Mouse (Mus musculus) spleen, adult 2 months (tissue): ENCODE measurements at regions not wholly inside any gene's neighbourhood (a gene's known extent, or its start where the extent isn't known, plus 50 kb on each side); places are given as distances from the start of the nearest gene placed in this dataset.

Source experiments
- DNase-seq, 2 experiments: peaks; one replicate each; pipeline versions ENCODE4 v3.0.0 to v3.0.0-alpha.2; 2012 to 2021; ENCODE audit warnings: low spot score in 2 of 2, low read depth in 1 of 2
- H3K27ac ChIP-seq: fragments of 200-500 bp; 2 replicates; pipeline ENCODE4 v1.5.1; 2012; ENCODE audit warnings: low read length, inconsistent platforms; ENCODE audit not compliant: insufficient read depth
- H3K27me3 ChIP-seq: fragments of 200-500 bp; 2 replicates; pipeline ENCODE4 v1.6.1; 2012; ENCODE audit warnings: mild to moderate bottlenecking, moderate library complexity, low read length, inconsistent platforms; ENCODE audit not compliant: control insufficient read depth, insufficient read depth
- H3K36me3 ChIP-seq: fragments of 200-500 bp; 2 replicates; pipeline ENCODE4 v1.6.1; 2012; ENCODE audit warnings: mild to moderate bottlenecking, low read length, inconsistent platforms; ENCODE audit not compliant: control insufficient read depth, insufficient read depth
- H3K4me1 ChIP-seq: fragments of 200-500 bp; 2 replicates; pipeline ENCODE4 v1.6.1; 2011; ENCODE audit warnings: inconsistent platforms; ENCODE audit not compliant: control insufficient read depth, insufficient read depth, insufficient read length
- H3K4me3 ChIP-seq: fragments of 200-500 bp; 2 replicates; pipeline ENCODE4 v1.5.1; 2011; ENCODE audit warnings: mild to moderate bottlenecking, inconsistent platforms; ENCODE audit not compliant: insufficient read depth, insufficient read length; ENCODE audit errors: extremely low read depth
- CTCF ChIP-seq: fragments of 200-500 bp; IDR thresholded peaks from 2 replicates; pipeline ENCODE4 v1.5.1; 2011; ENCODE audit warnings: mild to moderate bottlenecking, inconsistent platforms; ENCODE audit not compliant: insufficient read depth, insufficient read length, insufficient replicate concordance; ENCODE audit errors: extremely low read depth
- POLR2A ChIP-seq: fragments of 200-500 bp; IDR thresholded peaks from 2 replicates; pipeline ENCODE4 v1.6.1; 2011; ENCODE audit warnings: low read depth, low read length, inconsistent platforms
- WGBS: fragments of 180-500 bp; shearing (Covaris S2); methylation state at CpG from one replicate; pipeline ENCODE4 v1.1.7; 2018; 5-methylcytosine and 5-hydroxymethylcytosine counted together

GRCm38 (mm10) chr10:44749206-44749605 lies 220.9 kb upstream of the Prdm1 start:
- 65% methylated on average over 4 of the region's 4 CpGs for WGBS
- TF ChIP-seq POLR2A (no peak), CTCF (no peak)
- no peak for DNase-seq
- Histone ChIP-seq H3K36me3 (no peaks in the 10 kb centered on the region), H3K27me3 (no peaks in the 10 kb centered on the region), H3K27ac (no peak overlapping the region), H3K4me3 (no peak overlapping the region), H3K4me1 (no peaks in the 10 kb centered on the region)

- WGBS = 80% methylated on average over 3 of the region's 3 CpGs
- Histone ChIP-seq H3K4me3 (no peak overlapping the region), H3K27ac (no peak overlapping the region), H3K36me3 (no peaks in the 10 kb centered on the region), H3K4me1 (no peaks in the 10 kb centered on the region), H3K27me3 (no peaks in the 10 kb centered on the region)
- no peak for DNase-seq
- TF ChIP-seq CTCF = no peak
- TF ChIP-seq POLR2A = no peak
These were observed 219.1 kb upstream of the Prdm1 start for GRCm38 (mm10) chr10:44747419-44747818.

- no peak for TF ChIP-seq CTCF
- TF ChIP-seq POLR2A = no peak
- no peak for DNase-seq
- H3K27ac ChIP-seq = no peak overlapping the region
- no peak overlapping the region for H3K4me3 ChIP-seq
- no peaks in the 10 kb centered on the region for H3K36me3 ChIP-seq
- no peaks in the 10 kb centered on the region for H3K27me3 ChIP-seq
- 88% methylated on average over 2 of the region's 2 CpGs for WGBS
- no peaks in the 10 kb centered on the region for H3K4me1 ChIP-seq
These were observed 215.9 kb upstream of the Prdm1 start for GRCm38 (mm10) chr10:44744221-44744620.

GRCm38 (mm10) chr10:44733641-44734040 lies 205.3 kb upstream of the Prdm1 start:
- no peak for DNase-seq
- WGBS = 85% methylated on average over 5 of the region's 5 CpGs
- no peaks in the 10 kb centered on the region for H3K36me3 ChIP-seq
- TF ChIP-seq POLR2A (no peak), CTCF (no peak)
- H3K4me3 ChIP-seq = no peak overlapping the region
- peaks cover 4% of the 10 kb centered on the region; the same call in 1 of the 2 replicates for H3K4me1 ChIP-seq
- H3K27me3 ChIP-seq = no peaks in the 10 kb centered on the region
- no peak overlapping the region for H3K27ac ChIP-seq

GRCm38 (mm10) chr10:44730721-44731120 lies 202.4 kb upstream of the Prdm1 start:
- no peak for TF ChIP-seq POLR2A
- no peak for TF ChIP-seq CTCF
- Histone ChIP-seq H3K36me3 (no peaks in the 10 kb centered on the region), H3K4me1 (peaks cover 6% of the 10 kb centered on the region; the same call in 1 of the 2 replicates), H3K27me3 (no peaks in the 10 kb centered on the region), H3K27ac (no peak overlapping the region), H3K4me3 (no peak overlapping the region)
- 54% methylated on average over 8 of the region's 8 CpGs for WGBS
- DNase-seq = no peak

- 35% methylated on average over 4 of the region's 4 CpGs for WGBS
- DNase-seq = no peak
- Histone ChIP-seq H3K27me3 (no peaks in the 10 kb centered on the region), H3K36me3 (no peaks in the 10 kb centered on the region), H3K4me1 (peaks cover 6% of the 10 kb centered on the region; the same call in 1 of the 2 replicates), H3K4me3 (no peak overlapping the region), H3K27ac (no peak overlapping the region)
- TF ChIP-seq POLR2A (no peak), CTCF (no peak)
These were observed 200.7 kb upstream of the Prdm1 start for GRCm38 (mm10) chr10:44728963-44729362.

GRCm38 (mm10) chr10:44724575-44724974 lies 196.3 kb upstream of the Prdm1 start:
- Histone ChIP-seq H3K4me3 (no peak overlapping the region), H3K4me1 (peaks cover 2% of the 10 kb centered on the region; the same call in 1 of the 2 replicates), H3K36me3 (no peaks in the 10 kb centered on the region), H3K27me3 (no peaks in the 10 kb centered on the region), H3K27ac (no peak overlapping the region)
- DNase-seq = no peak
- WGBS = 74% methylated on average over 3 of the region's 3 CpGs
- TF ChIP-seq POLR2A (no peak), CTCF (no peak)
